Mouse (Mus musculus) lung, postnatal 14 days (tissue): ENCODE measurements around the gene Wdr6.
"Not testable (repeated sequence)": the region's sequence is repeated elsewhere in the genome, so short reads cannot be mapped to it uniquely, and the experiment has no call there.

Source experiments
- DNase-seq: peaks from one replicate; pipeline ENCODE4 v3.0.0; 2021

Gene Wdr6

DNA sequence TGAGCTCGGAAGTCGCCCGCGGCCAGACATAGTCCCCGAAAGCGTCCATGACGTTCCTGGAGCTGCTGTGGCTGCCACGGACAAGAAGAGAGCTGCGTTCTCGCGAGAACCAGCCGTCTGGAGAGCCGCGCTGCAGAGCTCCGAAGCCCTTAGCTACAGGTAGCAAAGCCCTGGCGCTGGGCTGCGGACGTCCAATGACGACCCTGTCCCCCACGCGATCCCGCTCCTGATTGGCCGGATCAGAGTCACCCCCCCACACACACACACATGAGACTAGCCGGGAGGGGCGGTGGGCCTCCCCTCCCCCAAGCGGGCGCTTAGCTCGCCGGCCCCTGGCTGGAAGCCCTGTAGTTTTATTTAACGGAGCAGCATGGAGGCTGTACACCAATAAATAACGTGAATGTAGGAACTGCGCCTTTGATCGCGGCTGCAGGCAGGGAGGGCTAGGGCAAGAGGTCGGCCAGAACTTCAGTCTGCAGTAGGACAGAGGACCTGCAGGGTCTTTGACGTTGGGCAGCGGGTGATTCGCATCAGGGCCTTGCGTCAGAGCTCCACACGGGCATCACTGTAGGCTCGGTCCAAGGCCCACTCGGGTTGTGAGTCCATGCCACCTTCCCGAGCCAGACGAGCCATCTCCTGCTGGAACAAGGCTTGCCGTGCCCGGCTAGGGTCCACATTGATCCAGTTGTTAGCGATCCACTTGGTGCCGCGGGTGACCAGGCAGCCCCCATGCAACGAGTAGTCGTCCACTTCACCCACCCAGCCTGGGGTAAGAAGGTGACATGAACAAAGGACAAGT is at the start of gene Wdr6:
Gene Wdr6 (minus strand): TSS at position 195 of the 799 bp plus-strand sequence.
- peak; percentile 90 for DNase-seq

DNA sequence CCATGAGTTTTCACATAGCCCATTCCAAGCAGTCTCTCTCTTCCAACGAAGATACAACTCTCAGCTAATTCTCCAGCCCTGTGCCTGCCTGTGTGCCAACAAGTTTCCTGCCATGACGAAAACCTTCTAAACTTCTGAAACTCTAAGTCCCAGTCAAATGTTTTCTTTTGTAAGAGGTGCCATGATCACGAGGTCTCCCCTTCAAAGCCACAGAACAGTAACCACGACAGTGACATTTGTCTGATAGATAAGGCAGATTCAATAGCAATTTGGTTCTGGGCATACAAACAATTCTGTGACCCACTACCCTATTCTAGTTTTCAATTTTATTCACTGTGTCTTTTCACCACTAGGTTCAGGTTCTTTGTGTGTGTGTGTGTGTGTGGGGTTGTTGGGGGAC is 49.6 kb upstream of the Wdr6 start:
- DNase-seq = no peak

DNA sequence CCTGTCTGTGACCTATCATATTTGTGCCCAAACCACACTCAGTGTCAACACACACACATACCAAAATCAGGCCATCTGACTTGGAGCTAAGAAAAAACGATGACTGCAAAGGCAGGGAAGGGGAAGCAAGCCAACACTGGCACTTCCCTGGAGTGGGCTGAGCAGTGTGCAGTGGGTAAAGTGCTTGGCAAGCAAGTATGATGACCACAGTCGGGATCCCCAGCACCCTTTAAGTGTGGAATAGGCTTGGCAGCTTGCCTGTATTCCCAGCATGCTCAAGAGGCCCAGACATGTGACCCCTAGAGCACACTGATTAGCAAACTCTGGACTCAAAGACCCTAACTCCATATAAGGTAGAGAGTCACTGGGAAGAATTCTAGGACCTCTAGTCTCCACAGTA is 48.0 kb upstream of the Wdr6 start:
- peak; percentile 51 for DNase-seq

DNA sequence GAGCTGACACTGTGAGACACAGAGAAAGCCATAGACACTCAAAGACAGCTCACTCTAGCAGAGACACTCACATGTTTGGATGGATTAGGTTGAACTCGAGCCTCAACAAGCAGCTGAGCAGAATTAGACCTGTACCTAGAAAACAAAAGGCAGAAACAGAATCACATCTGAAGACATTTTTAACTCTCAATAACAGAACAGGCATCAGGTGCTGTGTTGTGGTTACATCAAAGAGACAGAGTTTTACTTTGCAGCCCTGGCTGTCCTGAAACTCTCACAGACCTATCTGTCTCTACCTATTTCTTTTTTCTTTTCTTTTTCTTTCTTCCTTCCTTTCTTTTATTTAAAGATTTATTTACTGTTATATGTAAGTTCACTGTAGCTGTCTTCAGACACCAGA is 38.8 kb upstream of the Wdr6 start:
- DNase-seq = no peak

DNA sequence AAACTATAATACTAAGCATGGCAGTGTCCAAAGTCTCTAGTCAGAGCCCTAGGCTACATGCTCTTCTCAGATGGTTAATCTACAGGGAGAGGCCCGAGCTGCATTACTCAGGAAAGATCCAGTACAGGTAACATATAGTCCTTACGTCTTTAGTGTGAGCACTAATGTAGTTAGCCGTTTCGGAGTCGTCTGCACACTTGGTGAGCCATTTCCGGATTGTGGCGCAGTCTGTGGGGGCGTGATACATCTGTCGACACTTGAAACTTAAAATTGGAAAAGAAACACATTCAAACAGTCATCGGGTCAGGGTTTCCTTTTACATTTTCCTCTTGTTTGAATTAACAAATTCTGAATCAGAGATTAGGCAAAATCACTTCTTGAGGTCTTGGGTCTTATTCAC is 32.9 kb upstream of the Wdr6 start:
- DNase-seq = no peak

DNA sequence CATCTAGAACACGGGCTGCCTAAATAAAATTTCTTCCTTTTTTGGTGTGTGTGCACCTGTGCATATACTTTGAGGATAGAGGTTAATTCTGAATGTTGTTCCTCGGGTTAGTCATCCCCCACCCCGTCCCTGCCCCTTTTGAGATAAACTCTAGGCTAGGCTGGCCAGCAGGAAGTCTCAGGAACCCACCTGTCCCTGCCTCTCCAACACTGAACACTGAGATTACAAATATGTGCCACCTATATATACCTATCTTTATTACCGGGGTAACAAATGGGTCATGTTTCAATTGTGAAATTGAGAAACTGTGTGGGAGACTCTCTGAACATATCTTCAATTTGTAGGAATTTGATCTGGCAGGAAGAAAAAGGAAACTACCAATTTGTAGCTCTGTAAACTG is 30.4 kb upstream of the Wdr6 start:
- no peak for DNase-seq

DNA sequence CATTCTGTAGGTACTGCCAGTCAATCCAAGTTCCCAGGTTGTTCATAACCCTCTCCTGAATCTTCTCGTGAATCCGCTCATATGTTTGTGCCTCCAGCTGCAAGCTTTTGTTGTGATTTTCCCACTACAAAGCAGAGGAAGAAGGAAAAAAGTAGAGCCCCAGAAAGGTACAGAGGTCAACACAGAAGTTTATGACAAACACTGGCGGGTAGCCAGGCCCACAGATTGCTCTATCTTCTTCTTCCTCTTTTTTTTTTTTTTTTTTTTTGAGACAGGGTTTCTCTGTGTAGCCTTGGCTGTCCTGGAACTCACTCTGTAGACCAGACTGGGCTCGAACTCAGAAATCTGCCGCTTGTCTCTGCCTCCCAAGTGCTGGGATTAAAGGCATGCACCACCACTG is 29.4 kb upstream of the Wdr6 start:
- DNase-seq = not testable (repeated sequence)

DNA sequence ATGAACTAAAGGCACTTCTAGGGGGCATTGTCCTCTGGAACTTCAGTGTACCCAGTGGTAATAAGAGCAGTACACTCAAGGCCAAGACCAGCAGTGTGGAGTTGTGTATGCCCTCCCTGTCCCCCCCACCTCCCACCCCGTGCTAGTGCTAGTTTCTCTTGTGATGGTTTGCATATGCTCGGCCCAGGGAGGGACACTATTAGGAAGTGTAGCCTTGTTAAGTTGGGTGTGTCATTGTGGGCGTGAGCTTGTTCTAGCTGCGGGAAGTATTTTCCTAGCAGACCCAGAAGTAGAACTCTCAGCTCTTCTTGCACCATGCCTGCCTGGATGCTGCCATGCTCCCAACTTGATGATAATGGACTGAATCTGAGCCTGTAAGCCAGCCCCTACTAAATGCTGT is 23.4 kb upstream of the Wdr6 start:
- no peak for DNase-seq

DNA sequence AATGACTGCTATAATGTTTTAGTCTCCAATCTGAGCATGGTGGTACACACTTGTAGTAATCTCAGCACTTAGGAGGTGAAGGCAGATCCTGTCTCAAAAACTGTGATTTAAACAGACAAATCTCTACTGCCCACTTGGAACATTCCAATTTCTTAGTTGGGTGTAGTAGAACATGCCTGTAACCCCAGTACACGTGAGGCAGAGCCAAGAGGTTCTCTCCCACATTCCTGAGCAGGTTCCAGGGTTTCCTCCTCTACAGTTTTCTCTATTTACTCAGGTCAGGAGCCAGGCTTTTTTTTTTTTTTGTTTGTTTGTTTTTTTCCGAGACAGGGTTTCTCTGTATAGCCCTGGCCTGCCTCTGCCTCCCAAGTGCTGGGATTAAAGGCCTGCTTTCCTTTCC is 21.5 kb upstream of the Wdr6 start:
- peak; percentile 22 for DNase-seq

DNA sequence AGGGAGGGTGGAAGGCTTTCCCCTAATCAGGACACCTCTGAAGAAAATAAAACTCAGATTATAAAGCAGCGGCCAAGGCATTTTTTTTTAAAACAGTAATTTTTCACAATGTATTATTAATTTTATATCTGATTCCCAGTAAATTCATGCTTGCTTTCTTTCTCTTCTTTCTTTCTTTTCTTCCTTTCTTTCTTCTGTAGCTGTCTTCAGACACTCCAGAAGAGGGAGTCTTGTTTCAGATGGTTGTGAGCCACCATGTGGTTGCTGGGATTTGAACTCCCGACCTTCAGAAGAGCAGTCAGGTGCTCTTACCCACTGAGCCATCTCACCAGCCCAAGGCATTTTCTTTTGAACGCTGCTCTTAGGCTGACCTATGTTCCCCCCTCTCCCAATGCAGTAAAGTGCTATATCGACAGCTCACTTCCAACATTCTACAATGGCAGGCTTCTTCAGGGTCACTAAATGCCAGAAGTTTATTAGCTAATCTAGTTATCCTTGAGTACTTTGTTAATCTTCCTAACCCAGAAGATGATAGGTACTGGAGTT is 20.6 kb upstream of the Wdr6 start:
- DNase-seq = no peak

DNA sequence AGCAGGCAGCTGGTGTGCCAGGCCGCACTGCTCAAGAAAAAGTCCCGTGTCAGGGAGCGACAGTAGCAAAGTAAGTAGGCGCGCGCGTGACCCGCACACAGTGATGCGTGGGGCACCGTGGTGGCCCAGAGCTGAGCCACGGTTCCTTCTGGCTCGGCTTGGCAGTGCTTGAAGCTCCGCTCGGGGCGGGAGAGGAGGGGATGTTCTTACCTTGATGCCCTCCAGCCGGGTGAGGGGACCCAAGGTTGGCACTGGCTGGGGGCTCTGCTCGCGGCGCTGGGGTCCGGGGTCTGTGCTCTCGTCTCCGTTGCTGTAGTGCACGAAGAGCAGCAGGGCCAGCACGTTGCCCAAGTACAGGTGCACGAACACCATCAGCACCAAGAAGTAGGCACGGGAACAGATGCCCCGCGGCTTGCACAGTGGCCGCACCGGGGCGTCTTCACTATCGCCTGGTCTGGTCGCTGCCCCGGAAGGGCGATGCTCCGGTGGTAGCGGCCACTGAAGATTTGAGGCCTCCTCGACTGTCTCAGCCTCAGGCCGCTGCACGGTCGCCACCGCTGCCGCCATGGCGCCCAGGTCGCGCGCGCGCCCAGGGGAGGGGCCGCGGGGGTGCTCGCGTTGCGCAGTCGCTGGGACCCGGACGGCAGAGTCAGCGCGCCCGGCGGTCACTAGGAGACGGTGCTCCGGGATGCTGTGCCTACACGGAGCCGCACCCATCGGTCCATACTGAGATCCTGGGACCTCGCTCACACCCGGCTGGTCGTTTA is 18.6 kb upstream of the Wdr6 start, which contains the start of gene P4htm:
Gene P4htm (minus strand): TSS at position 670 of the 767 bp plus-strand sequence.
- DNase-seq = peak; percentile 66

DNA sequence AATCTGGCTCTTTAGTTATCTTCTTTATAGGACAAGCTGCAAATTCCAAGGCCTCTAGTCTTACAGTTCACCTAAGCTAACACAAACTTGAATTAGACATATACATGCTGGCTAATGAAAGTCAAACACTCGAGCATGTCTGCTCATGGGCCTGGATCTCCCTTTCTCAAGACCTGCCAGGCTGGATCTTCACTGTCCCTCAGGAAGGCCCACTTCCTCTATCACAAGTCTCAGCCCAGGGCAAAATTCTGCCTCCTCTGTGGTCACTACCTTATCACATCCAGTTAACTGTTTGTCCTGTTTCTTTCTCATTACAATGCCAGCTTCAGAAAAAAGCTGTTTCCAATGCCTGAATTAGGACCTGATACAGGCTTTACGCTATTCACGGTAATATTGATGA is 15.8 kb upstream of the Wdr6 start:
- no peak for DNase-seq

DNA sequence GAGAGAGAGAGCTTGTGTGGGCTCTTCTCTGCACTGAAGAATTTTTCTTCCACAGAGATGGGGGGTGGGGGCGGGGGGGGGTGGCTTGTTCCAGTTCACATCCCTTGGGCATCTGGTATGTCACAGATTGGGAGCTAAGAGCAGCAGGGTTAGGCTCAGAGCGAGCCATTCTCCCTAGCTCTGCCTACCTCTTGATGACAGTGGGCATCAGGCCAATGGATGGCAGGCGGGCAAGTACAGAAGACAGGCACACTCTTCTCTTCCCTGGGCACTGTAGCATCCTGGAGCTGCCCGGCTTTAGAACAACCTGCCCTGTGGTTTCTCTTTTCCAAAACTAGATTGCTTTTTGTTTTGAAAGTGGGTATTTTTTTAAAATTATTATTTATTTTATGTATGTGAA is 12.9 kb upstream of the Wdr6 start:
- DNase-seq = no peak

DNA sequence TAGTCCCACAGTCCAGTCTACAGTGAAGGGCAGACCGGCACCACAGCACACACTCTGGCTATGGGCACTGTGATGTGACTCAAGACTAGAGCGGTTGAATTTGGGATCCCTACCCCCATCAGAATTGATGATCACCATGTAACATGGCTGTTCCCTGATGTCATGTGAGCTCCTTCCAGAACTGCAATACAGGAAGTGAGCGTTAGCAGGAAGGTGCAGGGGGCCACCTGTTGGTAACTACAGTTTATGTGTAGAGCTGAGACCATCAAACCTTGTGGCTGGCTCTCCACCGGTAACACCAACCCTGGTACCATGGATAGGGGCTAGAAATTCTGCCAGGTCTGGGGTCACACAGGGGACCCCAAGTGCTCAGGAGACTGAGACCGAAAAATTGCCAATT is 10.7 kb upstream of the Wdr6 start:
- no peak for DNase-seq

DNA sequence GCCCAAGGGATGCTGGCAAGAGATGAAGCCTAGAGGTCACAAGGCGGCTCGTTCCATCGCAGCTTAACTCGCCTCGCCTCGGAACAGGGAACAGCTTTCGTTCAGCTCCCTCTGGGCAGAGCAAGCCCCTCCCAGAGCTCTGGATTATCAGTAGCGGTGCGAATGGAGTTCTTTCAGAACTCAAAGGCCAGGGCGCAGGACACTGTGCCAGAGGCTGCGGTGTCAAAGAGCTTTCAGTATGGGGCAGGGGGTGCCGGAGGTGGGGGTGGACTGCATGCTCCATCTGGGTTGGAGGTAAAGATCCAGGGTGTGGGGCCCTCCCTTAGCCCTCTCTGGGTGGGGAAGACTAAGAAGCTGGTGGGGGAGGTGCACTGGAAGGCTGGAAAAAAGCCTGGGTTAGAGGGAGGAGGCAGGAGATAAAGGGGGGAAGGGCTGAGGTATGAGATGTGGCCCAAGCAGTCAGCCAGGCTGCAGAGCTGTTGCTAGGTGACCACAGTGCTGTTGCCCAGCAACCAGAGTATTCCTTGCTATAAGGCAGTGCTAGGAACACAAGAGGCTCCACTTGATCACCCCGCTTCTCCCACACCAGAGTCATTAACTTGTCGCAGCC is 9.1 kb upstream of the Wdr6 start:
- peak; percentile 56 for DNase-seq

DNA sequence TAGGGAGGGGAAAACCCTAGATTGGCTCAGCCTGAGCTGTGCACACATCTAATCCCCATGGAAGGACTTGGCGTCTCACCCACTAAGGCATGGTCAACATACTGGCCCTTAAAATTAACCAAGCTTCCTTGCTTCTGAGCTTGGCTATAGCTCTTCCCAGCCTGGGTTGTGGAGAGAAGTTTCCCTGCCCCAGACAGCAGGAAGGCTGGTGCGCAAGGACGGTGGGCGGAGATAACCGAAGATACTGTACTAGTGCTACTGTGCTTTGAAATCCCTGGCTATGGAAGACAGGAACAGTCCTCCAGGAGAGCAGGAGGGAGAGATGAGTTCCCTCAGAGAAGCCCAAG is 778 bp upstream of the Wdr6 start:
- DNase-seq = no peak

DNA sequence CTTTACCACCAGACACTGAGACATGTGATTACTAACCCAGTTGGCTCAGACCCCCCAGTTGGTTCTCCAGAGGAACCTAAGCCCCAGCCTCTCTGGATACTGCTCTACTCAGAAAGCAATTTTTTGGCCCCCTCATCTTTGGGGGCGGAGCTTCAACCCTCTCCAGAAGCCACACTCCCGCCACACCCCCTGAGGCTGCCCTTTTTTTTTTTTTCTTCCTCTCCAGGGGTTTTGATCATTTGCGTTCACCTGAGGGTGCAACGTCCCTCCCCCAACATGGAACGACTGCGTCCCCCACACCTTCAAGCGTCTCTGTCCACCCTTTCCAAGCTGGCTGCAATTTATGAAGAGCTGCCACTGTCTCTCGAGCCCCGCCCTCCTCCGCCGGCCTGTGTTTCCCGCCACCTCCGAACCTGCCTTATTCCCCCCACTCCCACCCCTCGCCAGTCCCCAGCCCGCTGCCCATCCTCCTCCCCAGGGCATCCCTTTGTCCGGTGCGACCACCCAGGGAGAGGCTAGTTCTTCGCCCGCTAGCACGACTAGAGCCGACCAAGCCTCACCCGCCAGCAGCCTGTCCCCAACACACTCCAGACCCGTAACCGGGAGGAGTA is 500 bp downstream of the Wdr6 start:
- peak; percentile 61 for DNase-seq

DNA sequence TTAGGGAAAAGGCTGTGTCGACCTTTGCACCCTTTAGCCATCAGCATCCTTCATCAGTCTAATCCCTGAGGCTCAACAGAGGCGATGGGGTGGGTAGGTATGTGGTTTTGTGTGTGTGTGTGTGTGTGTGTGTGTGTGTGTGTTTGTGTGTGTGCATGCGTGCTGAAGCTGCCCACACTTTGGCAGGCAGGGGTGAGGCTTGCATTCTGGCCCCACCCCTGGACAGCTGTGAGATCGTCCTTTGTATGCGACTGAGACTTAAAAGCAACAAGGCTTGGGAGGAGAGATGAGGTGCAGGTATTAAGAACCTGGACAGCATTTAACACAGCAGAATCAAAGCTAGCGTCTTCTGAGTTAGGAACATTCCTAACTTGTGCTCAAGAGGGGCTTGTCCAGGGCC is 1.5 kb downstream of the Wdr6 start:
- no peak for DNase-seq

DNA sequence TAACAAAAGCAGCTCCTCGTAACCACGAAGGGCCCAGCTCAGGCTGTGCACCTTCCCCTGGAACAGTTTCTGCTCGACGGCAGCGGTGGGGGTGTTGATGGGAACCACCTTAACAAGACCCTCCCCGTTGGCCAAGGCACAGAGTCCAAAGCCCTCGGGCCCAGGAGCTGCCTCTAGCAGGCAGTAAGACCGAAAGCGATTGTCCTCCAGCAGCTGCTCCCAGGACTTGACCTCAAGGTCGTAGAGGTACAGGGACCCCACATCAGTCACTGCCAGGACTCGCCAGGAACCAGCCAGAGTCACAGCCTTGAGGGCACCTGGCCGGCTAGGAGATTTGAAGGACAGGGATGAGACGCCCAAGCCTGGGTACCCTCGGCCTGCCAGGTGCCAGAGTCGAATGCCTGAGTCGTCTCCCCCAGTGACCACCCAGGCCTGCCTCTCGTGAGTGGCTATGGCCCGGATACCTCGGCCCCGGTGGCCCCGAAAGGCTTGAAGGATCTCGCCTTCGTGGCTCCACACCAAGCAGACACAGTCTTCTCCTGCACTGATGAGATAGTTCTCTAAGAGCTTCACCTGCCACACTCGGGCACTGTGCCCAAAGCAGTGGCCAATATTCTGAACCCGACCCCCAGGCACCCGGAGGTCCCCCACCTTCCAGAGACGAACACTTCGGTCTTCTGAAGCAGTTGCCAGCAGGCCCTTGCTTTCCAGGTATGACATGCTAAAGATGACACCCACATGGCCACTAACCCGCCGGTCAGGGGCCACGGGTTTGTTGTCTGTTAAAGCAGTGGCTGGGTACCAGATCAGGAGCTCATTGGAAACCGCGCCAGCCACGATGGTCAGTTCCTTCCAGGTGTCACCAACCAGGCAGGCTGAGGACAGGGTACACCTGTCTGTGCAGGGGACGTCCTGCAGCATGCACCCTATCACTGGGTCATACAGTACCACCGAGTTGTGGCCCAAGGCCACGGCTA is 2.9 kb downstream of the Wdr6 start:
- no peak for DNase-seq

DNA sequence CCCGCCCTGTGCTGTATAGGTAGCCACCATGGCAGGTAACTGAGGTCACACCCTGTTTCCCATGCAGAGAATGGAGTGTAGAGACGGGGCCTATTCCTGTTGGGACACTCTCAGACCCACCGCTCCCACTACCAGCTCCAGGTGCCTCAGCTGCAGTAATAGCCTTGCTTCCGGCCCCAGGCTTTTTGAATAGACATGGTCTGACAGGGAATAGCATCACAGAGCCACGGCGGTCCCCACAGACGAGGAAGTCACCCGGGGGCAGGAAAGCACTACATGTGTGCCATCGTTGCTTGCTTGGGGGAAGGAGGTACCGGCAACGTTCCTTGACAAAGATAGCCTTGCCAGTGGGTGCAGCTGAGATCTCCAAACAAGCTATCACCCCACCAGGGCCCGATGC is 3.6 kb downstream of the Wdr6 start:
- no peak for DNase-seq

DNA sequence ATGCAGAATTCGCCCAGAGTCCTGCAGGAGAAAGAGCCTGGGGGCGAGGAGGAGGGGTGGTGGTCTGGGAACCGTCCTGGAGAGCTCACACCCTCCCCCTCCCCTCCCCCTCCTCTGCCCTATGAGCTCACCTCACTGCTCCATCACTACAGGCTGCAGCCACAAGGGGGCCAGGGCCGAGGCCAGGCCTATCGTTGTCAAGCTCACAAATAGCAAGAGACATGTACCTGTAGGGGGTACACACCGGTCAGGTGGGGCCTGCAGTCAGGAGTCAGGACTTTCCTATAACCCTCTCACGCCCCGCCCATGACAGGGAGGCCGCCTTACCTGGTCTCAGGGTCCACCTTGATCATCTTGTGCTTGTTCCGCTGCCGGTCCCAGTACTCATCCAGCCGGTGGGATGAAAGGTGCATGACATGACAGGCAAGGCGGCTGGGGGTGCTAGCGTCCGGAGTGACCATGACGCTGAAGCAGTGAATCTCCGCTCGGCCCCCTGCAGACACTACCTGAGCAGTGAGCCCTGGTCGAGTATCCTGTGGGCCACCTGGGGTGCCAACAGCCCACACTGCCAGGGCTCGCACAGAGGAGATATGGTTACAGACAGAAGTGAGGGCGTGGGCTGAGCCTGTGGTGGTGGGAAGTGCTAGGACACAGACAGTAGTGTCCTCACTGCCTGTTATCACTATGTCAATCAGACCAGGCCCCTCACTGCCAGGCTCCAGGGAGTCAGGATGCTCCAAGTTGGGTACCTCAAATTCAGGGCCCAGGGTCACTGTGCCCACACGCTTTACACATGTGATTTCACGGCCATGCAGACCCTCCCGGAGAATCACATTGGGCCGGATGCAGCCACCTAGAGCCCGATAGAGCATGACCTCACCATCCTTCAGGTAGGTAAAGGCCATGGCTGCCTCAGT is 4.5 kb downstream of the Wdr6 start:
- DNase-seq = peak; percentile 53
